Mouse (Mus musculus): ENCODE measurements around the gene Ptpre. TPM values are rescaled to one million over a fixed set of nuclear protein-coding genes. Genes with fewer than 3 reads are reported as not detected.
"Not testable (repeated sequence)": the region's sequence is repeated elsewhere in the genome, so short reads cannot be mapped to it uniquely, and the experiment has no call there.

The Ptpre gene
- polyA plus RNA-seq, 1 experiment from 2014 or later: 2.8 TPM

DNA sequence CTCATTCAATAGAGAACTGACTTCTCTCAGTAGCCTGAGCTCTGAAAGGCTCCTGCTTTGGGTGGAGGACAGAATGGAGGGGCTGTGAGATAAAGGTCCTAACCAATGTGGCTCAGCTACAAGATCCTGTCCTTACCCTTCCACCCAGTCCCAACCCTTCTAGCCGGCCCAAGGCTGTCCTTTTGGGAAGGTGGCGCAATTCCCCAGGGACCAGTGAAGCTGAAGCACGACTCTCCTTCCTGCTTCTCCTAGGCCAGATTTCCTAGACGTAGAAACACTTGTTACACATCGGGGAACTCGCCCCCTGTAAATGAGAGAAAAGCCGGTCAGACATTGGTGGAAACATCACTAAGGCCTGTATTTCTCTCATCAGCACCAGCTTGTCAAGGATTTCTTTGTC, 126.9 kb downstream of the Ptpre start:
- peaks cover 5% of the 10 kb centered on the region; the same call in 1 of the 2 replicates for H3K4me1 ChIP-seq (replicated peaks)
- H3K36me3 ChIP-seq (replicated peaks): no peaks in the 10 kb centered on the region
- H3K27ac ChIP-seq (replicated peaks): no peak overlapping the region
- H3K4me3 ChIP-seq (replicated peaks): no peak overlapping the region
- ATAC-seq (ENCODE audit: insufficient read depth): no peak
- no peaks in the 10 kb centered on the region for H3K27me3 ChIP-seq
- 71% methylated on average over 7 of the region's 7 CpGs for WGBS (ENCODE audit: insufficient replicate concordance)
- H3K9ac ChIP-seq: no peak overlapping the region
- H3K4me2 ChIP-seq: no peak overlapping the region
- no peaks in the 10 kb centered on the region for H3K9me3 ChIP-seq (replicated peaks)

GRCm38 (mm10) chr7:135666314-135666713, 129.0 kb downstream of the Ptpre start:
- no peaks in the 10 kb centered on the region for H3K9me3 ChIP-seq (replicated peaks)
- no peak overlapping the region for H3K4me2 ChIP-seq
- H3K4me3 ChIP-seq (replicated peaks): no peak overlapping the region
- no peak for ATAC-seq (ENCODE audit: insufficient read depth)
- H3K9ac ChIP-seq: no peak overlapping the region
- 60% methylated on average over 2 of the region's 2 CpGs for WGBS (ENCODE audit: insufficient replicate concordance)
- no peaks in the 10 kb centered on the region for H3K27me3 ChIP-seq
- peak overlapping the region; percentile 53 for H3K27ac ChIP-seq (replicated peaks)
- no peaks in the 10 kb centered on the region for H3K4me1 ChIP-seq (replicated peaks)
- peaks cover 7% of the 10 kb centered on the region; the same call in 1 of the 2 replicates for H3K36me3 ChIP-seq (replicated peaks)

- Histone ChIP-seq H3K27me3 (no peaks in the 10 kb centered on the region), H3K4me1 (replicated peaks) (no peaks in the 10 kb centered on the region), H3K9me3 (replicated peaks) (no peaks in the 10 kb centered on the region), H3K36me3 (replicated peaks) (peaks cover 7% of the 10 kb centered on the region; the same call in 1 of the 2 replicates), H3K27ac (replicated peaks) (no peak overlapping the region), H3K4me3 (replicated peaks) (no peak overlapping the region), H3K9ac (no peak overlapping the region), H3K4me2 (no peak overlapping the region)
- no peak for ATAC-seq (ENCODE audit: insufficient read depth)
- WGBS (ENCODE audit: insufficient replicate concordance): 53% methylated on average over 16 of the region's 16 CpGs
These were observed 131.8 kb downstream of the Ptpre start for GRCm38 (mm10) chr7:135668852-135669739.

DNA sequence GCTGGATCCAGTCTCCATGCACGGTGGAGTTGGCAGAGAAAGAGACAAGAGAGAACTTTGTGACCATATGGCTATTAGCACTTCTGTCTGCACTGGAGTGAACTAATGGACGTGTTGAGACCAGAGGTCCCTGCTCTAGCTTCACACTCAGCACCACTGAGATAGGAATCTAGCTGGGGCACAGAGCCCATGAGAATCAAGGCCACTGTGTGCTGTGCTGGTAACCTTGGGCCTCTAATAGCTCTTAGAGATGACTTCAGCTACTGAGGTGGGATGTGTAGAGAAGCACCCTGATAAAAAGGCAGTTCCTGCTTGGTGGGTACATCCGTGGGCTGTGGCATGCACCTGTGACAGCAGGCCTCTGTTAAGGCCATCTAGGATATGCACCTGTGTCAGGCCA, 136.3 kb downstream of the Ptpre start:
- peaks cover 7% of the 10 kb centered on the region; the same call in 1 of the 2 replicates for H3K36me3 ChIP-seq (replicated peaks)
- H3K4me1 ChIP-seq (replicated peaks): no peaks in the 10 kb centered on the region
- 64% methylated on average over 3 of the region's 3 CpGs for WGBS (ENCODE audit: insufficient replicate concordance)
- no peak overlapping the region for H3K27ac ChIP-seq (replicated peaks)
- ATAC-seq (ENCODE audit: insufficient read depth): no peak
- no peak overlapping the region for H3K4me2 ChIP-seq
- no peaks in the 10 kb centered on the region for H3K9me3 ChIP-seq (replicated peaks)
- H3K4me3 ChIP-seq (replicated peaks): no peak overlapping the region
- H3K27me3 ChIP-seq: no peaks in the 10 kb centered on the region
- no peak overlapping the region for H3K9ac ChIP-seq

DNA sequence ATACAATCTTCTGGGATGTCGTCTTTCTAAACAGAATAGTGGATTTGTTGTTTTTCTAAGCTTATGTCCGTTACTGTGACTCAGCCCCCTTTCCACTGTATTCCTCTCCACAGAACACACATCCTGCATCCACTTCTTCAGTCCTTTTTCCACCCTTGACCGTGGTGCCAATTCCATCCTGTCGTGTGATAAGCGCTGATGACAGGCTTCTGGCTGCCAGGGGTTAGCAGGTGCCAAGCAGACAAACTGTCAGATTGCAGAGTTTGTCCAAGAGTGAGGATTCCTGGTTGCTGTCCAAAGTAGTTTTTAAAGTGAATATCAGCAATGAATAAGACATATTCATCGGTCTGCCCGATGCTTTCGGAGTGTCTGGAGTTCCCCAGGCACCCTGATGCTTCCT, 139.4 kb downstream of the Ptpre start:
- Histone ChIP-seq H3K9ac (no peak overlapping the region), H3K4me1 (replicated peaks) (no peaks in the 10 kb centered on the region), H3K27me3 (no peaks in the 10 kb centered on the region), H3K27ac (replicated peaks) (no peak overlapping the region), H3K36me3 (replicated peaks) (no peaks in the 10 kb centered on the region), H3K4me2 (no peak overlapping the region), H3K4me3 (replicated peaks) (no peak overlapping the region), H3K9me3 (replicated peaks) (no peaks in the 10 kb centered on the region)
- 72% methylated on average over 8 of the region's 8 CpGs for WGBS (ENCODE audit: insufficient replicate concordance)
- no peak for ATAC-seq (ENCODE audit: insufficient read depth)

DNA sequence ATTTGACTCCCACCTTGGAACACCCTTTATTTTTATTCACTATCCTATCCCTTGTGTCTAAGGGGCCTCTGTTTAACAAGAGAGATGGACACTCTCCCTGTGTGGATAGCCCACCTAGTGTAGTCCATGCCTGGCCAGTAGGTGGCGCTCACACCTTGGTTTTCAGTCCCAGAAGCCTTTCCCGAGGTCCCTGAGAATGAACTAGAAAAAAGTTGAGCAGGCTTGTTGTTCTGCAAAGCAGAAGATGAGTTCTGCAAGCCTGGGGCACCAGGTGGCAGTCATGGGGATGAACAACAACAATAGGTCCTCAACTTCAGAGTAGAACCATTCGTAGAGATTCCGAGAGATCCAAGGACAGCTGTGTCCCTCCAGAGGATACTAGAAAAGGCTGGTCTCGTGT, 143.1 kb downstream of the Ptpre start:
- H3K27me3 ChIP-seq: no peaks in the 10 kb centered on the region
- no peaks in the 10 kb centered on the region for H3K4me1 ChIP-seq (replicated peaks)
- WGBS (ENCODE audit: insufficient replicate concordance): 62% methylated on average over 5 of the region's 5 CpGs
- peaks cover 18% of the 10 kb centered on the region for H3K36me3 ChIP-seq (replicated peaks)
- no peak overlapping the region for H3K9ac ChIP-seq
- ATAC-seq (ENCODE audit: insufficient read depth): no peak
- no peak overlapping the region for H3K4me3 ChIP-seq (replicated peaks)
- H3K4me2 ChIP-seq: no peak overlapping the region
- no peak overlapping the region for H3K27ac ChIP-seq (replicated peaks)
- H3K9me3 ChIP-seq (replicated peaks): no peaks in the 10 kb centered on the region

- H3K4me3 ChIP-seq (replicated peaks); H3K9me3 ChIP-seq (replicated peaks); H3K9ac ChIP-seq; H3K27me3 ChIP-seq; H3K4me2 ChIP-seq; H3K4me1 ChIP-seq (replicated peaks): not testable (repeated sequence)
- Histone ChIP-seq H3K27ac (replicated peaks) (0 out of 2 replicates have a peak overlapping the region, but pooled peaks have one; percentile 24), H3K36me3 (replicated peaks) (peaks cover 56% of the 10 kb centered on the region)
- peak; percentile 18 for ATAC-seq (ENCODE audit: insufficient read depth)
- 64% methylated on average over 4 of the region's 4 CpGs for WGBS (ENCODE audit: insufficient replicate concordance)
These were observed 146.8 kb downstream of the Ptpre start for GRCm38 (mm10) chr7:135684098-135684497.

- WGBS (ENCODE audit: insufficient replicate concordance): 69% methylated on average over 7 of the region's 7 CpGs
- ATAC-seq (ENCODE audit: insufficient read depth): 0 out of 2 replicates have a peak, but pooled peaks have one; percentile 9
These were observed 147.7 kb downstream of the Ptpre start for GRCm38 (mm10) chr7:135684938-135685337.

GRCm38 (mm10) chr7:135689396-135689795, 152.1 kb downstream of the Ptpre start:
- Histone ChIP-seq H3K36me3 (replicated peaks) (peaks cover 99% of the 10 kb centered on the region), H3K4me3 (replicated peaks) (no peak overlapping the region)
- ATAC-seq (ENCODE audit: insufficient read depth): no peak

More at GRCm38 (mm10) chr7:135684938-135685337, 147.7 kb downstream of the Ptpre start:
- Histone ChIP-seq H3K36me3 (replicated peaks) (peaks cover 64% of the 10 kb centered on the region), H3K9ac (no peak overlapping the region), H3K27me3 (no peaks in the 10 kb centered on the region), H3K27ac (replicated peaks) (no peak overlapping the region), H3K9me3 (replicated peaks) (no peaks in the 10 kb centered on the region), H3K4me3 (replicated peaks) (no peak overlapping the region), H3K4me2 (no peak overlapping the region), H3K4me1 (replicated peaks) (no peaks in the 10 kb centered on the region)

DNA sequence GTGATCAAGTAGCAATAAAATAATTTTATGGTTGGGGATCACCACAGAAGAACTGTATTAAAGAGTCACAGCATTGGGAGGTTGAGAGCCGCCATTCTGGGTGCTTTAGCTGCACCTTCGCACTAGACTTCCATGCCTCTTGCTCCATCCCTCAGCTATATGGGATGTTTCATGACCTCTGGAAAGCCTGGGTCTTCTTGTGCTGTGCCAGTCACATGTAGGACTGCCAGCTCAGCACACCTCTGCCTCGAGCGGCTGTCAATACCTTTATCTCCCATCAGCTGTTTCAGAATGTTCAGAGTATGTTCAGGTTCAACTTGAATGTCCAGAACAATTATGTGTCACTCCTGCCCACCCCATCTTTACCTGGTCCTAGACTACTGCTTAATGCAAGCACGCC, 154.7 kb downstream of the Ptpre start:
- H3K27ac ChIP-seq (replicated peaks): no peak overlapping the region
- no peak overlapping the region for H3K4me2 ChIP-seq
- H3K4me3 ChIP-seq (replicated peaks): no peak overlapping the region
- no peak for ATAC-seq (ENCODE audit: insufficient read depth)
- 85% methylated on average over 5 of the region's 5 CpGs for WGBS (ENCODE audit: insufficient replicate concordance)
- no peaks in the 10 kb centered on the region; the same call in 1 of the 2 replicates for H3K4me1 ChIP-seq (replicated peaks)
- no peaks in the 10 kb centered on the region for H3K27me3 ChIP-seq
- no peak overlapping the region for H3K9ac ChIP-seq
- H3K9me3 ChIP-seq (replicated peaks): no peaks in the 10 kb centered on the region
- peaks cover 99% of the 10 kb centered on the region for H3K36me3 ChIP-seq (replicated peaks)

More at GRCm38 (mm10) chr7:135689396-135689795, 152.1 kb downstream of the Ptpre start:
- Histone ChIP-seq H3K27me3 (no peaks in the 10 kb centered on the region), H3K4me2 (no peak overlapping the region), H3K27ac (replicated peaks) (no peak overlapping the region), H3K9me3 (replicated peaks) (no peaks in the 10 kb centered on the region), H3K4me1 (replicated peaks) (no peaks in the 10 kb centered on the region), H3K9ac (no peak overlapping the region)
- 85% methylated on average over 7 of the region's 7 CpGs for WGBS (ENCODE audit: insufficient replicate concordance)

DNA sequence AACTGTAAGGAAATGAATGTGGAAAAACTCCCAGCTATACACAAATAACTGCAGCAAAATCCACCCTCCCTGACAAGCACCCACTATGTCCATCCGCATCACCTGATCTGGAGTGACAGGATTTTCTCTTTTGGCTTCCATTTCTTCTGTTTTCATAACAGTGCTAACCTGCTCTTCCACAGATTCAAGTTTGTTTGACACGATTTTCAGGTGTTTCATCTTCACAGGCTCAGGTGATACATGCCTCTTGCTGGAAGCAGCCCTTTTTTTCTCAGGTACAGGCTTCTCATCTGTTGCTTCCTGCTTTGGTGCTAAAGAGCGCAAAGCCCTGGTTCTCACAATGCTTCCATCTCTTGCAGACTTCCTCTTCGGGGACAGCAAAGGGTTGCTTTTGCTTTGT, 156.8 kb downstream of the Ptpre start:
- no peak overlapping the region for H3K4me2 ChIP-seq
- no peaks in the 10 kb centered on the region; the same call in 1 of the 2 replicates for H3K4me1 ChIP-seq (replicated peaks)
- H3K27me3 ChIP-seq: no peaks in the 10 kb centered on the region
- peaks cover 99% of the 10 kb centered on the region for H3K36me3 ChIP-seq (replicated peaks)
- H3K4me3 ChIP-seq (replicated peaks): no peak overlapping the region
- H3K27ac ChIP-seq (replicated peaks): no peak overlapping the region
- no peak for ATAC-seq (ENCODE audit: insufficient read depth)
- H3K9ac ChIP-seq: no peak overlapping the region
- no peaks in the 10 kb centered on the region for H3K9me3 ChIP-seq (replicated peaks)
- 90% methylated on average over 4 of the region's 4 CpGs for WGBS (ENCODE audit: insufficient replicate concordance)

Measured in liver, embryonic 15.5 days (tissue).